In genomic region chr9:43842921-43843577, GRCm38 (mm10) we compare ENCODE assay signal across 9 mouse cellular contexts.
DNase-seq lines count a peak whose midpoint lies in the region; ATAC-seq and TF ChIP-seq lines count a peak whose summit lies in the region.
"Had no signal": no experiment of that assay in that cellular context is flagged by ENCODE, and none has a peak within 500 bp of the region (broad histone marks: within the 10 kb centered on the region; RNA-seq: fewer than 3 reads in every experiment).

No protein-coding gene starts in this region.

- no peak for DNase-seq in forebrain, embryonic 10.5 days (ENCODE audit: extremely low spot score, low spot score)
- DNase-seq in forebrain, postnatal 0 days, result no peak
- no peak for DNase-seq in forebrain, embryonic 11.5 days (ENCODE audit: low spot score)
- DNase-seq in limb, embryonic 14.5 days (ENCODE audit: low spot score), result peak; percentile 27
- DNase-seq in neural tube, embryonic 11.5 days (ENCODE audit: low spot score), result peak; percentile 52
- no peak for DNase-seq in T-cell, adult 2 months (ENCODE audit: low spot score)
- no peak for DNase-seq in cerebellum, adult 9-10 months
- DNase-seq in kidney, postnatal 36 days, result no peak
- DNase-seq: gastrocnemius, adult 2 months had no signal

- 7% methylated on average over 8 of the region's 8 CpGs for WGBS in forebrain, embryonic 10.5 days
- WGBS in forebrain, postnatal 0 days, result 13% methylated on average over 6 of the region's 8 CpGs
- 8% methylated on average over 6 of the region's 8 CpGs for WGBS in forebrain, embryonic 11.5 days
- WGBS in limb, embryonic 14.5 days, result 5% methylated on average over 6 of the region's 8 CpGs
- WGBS in neural tube, embryonic 11.5 days, result 0% methylated on average over 7 of the region's 8 CpGs

- no peak overlapping the region for H3K4me2 ChIP-seq in forebrain, postnatal 0 days (ENCODE audit: low read depth)
- H3K4me2 ChIP-seq in forebrain, embryonic 11.5 days (ENCODE audit: low read depth, low read length, severe bottlenecking), result 0 out of 2 replicates have a peak overlapping the region, but pooled peaks have one; percentile 18
- no peak overlapping the region for H3K4me2 ChIP-seq in limb, embryonic 14.5 days (replicated peaks; ENCODE audit: low read depth, low read length, severe bottlenecking)
- H3K4me2 ChIP-seq in neural tube, embryonic 11.5 days (ENCODE audit: low read depth), result peak overlapping the region; percentile 12; the same call in 1 of the 2 replicates

- H3K9ac ChIP-seq in forebrain, postnatal 0 days, result no peak overlapping the region
- no peak overlapping the region for H3K9ac ChIP-seq in forebrain, embryonic 11.5 days (ENCODE audit: low read length)
- no peak overlapping the region for H3K9ac ChIP-seq in limb, embryonic 14.5 days (ENCODE audit: low read depth, low read length, severe bottlenecking)
- peak overlapping the region; percentile 24; the same call in 1 of the 2 replicates for H3K9ac ChIP-seq in neural tube, embryonic 11.5 days (ENCODE audit: low read length)

- peaks cover 55% of the 10 kb centered on the region for H3K4me1 ChIP-seq in forebrain, embryonic 10.5 days
- peaks cover 5% of the 10 kb centered on the region; the same call in 1 of the 2 replicates for H3K4me1 ChIP-seq in forebrain, postnatal 0 days (ENCODE audit: insufficient read depth)
- H3K4me1 ChIP-seq in forebrain, embryonic 11.5 days (replicated peaks; ENCODE audit: control insufficient read depth, insufficient read depth, low read length), result peaks cover 12% of the 10 kb centered on the region; the same call in 1 of the 2 replicates
- H3K4me1 ChIP-seq in limb, embryonic 14.5 days (ENCODE audit: control insufficient read depth, insufficient read depth, low read length), result peaks cover 10% of the 10 kb centered on the region; the same call in 1 of the 2 replicates
- peaks cover 18% of the 10 kb centered on the region; the same call in 1 of the 2 replicates for H3K4me1 ChIP-seq in neural tube, embryonic 11.5 days (ENCODE audit: control insufficient read depth, insufficient read depth, low read length)

- H3K4me3 ChIP-seq in forebrain, embryonic 10.5 days, result peak overlapping the region; percentile 1; the same call in 1 of the 2 replicates
- H3K4me3 ChIP-seq in forebrain, postnatal 0 days (ENCODE audit: low read depth, low read length), result no peak overlapping the region
- no peak overlapping the region for H3K4me3 ChIP-seq in forebrain, embryonic 11.5 days (ENCODE audit: low read depth, low read length)
- H3K4me3 ChIP-seq in limb, embryonic 14.5 days (replicated peaks; ENCODE audit: low read length), result no peak overlapping the region
- H3K4me3 ChIP-seq in neural tube, embryonic 11.5 days (ENCODE audit: low read depth, low read length), result no peak overlapping the region
- H3K4me3 ChIP-seq: gastrocnemius, adult 2 months had no signal

- H3K9me3 ChIP-seq in forebrain, embryonic 10.5 days, result no peaks in the 10 kb centered on the region
- H3K9me3 ChIP-seq in forebrain, postnatal 0 days (ENCODE audit: low read length), result no peaks in the 10 kb centered on the region
- no peaks in the 10 kb centered on the region for H3K9me3 ChIP-seq in forebrain, embryonic 11.5 days (ENCODE audit: control insufficient read depth, low read length)
- H3K9me3 ChIP-seq in limb, embryonic 14.5 days (ENCODE audit: control insufficient read depth, low read length), result no peaks in the 10 kb centered on the region
- H3K9me3 ChIP-seq in neural tube, embryonic 11.5 days (ENCODE audit: control insufficient read depth, low read length), result no peaks in the 10 kb centered on the region

- peak overlapping the region; percentile 70 for H3K27ac ChIP-seq in forebrain, embryonic 10.5 days
- no peak overlapping the region for H3K27ac ChIP-seq in forebrain, postnatal 0 days (ENCODE audit: low read depth, low read length)
- H3K27ac ChIP-seq in forebrain, embryonic 11.5 days (ENCODE audit: low read depth, low read length), result no peak overlapping the region
- no peak overlapping the region for H3K27ac ChIP-seq in limb, embryonic 14.5 days (replicated peaks; ENCODE audit: low read depth, low read length)
- H3K27ac ChIP-seq in neural tube, embryonic 11.5 days (ENCODE audit: low read depth, low read length), result 0 out of 2 replicates have a peak overlapping the region, but pooled peaks have one; percentile 29
- H3K27ac ChIP-seq: gastrocnemius, adult 2 months had no signal

- no peaks in the 10 kb centered on the region for H3K36me3 ChIP-seq in forebrain, embryonic 10.5 days (replicated peaks)
- no peaks in the 10 kb centered on the region for H3K36me3 ChIP-seq in forebrain, postnatal 0 days (ENCODE audit: insufficient read depth)
- H3K36me3 ChIP-seq in forebrain, embryonic 11.5 days (ENCODE audit: control insufficient read depth, insufficient read depth, low read length), result no peaks in the 10 kb centered on the region
- no peaks in the 10 kb centered on the region for H3K36me3 ChIP-seq in limb, embryonic 14.5 days (ENCODE audit: control insufficient read depth, insufficient read depth, low read length)
- H3K36me3 ChIP-seq in neural tube, embryonic 11.5 days (ENCODE audit: control insufficient read depth, insufficient read depth, low read length), result no peaks in the 10 kb centered on the region

- no peak for TF ChIP-seq CTCF in forebrain, postnatal 0 days (IDR thresholded peaks at IDR 0.05; ENCODE audit: low read depth)

- ATAC-seq in forebrain, postnatal 0 days, result no peak
- ATAC-seq in forebrain, embryonic 11.5 days (replicated peaks; ENCODE audit: low FRiP score), result peak; percentile 67
- ATAC-seq in limb, embryonic 14.5 days (ENCODE audit: low FRiP score, low read depth), result peak; percentile 53
- peak; percentile 63 for ATAC-seq in neural tube, embryonic 11.5 days (ENCODE audit: insufficient read depth, low FRiP score, low TSS enrichment)

- no peak for TF ChIP-seq POLR2A in limb, embryonic 14.5 days (IDR thresholded peaks at IDR 0.05; ENCODE audit: borderline replicate concordance, extremely low read depth, insufficient read depth, insufficient read length)

- peaks cover 73% of the 10 kb centered on the region for H3K27me3 ChIP-seq in forebrain, embryonic 10.5 days (ENCODE audit: poor library complexity, severe bottlenecking)
- no peaks in the 10 kb centered on the region for H3K27me3 ChIP-seq in forebrain, postnatal 0 days (ENCODE audit: insufficient read depth, low read length)
- peaks cover 3% of the 10 kb centered on the region for H3K27me3 ChIP-seq in forebrain, embryonic 11.5 days (ENCODE audit: control insufficient read depth, insufficient read depth, low read length)
- peaks cover 5% of the 10 kb centered on the region; the same call in 1 of the 2 replicates for H3K27me3 ChIP-seq in limb, embryonic 14.5 days (ENCODE audit: control insufficient read depth, insufficient read depth, low read length)
- H3K27me3 ChIP-seq in neural tube, embryonic 11.5 days (ENCODE audit: control insufficient read depth, insufficient read depth, low read length), result peaks cover 3% of the 10 kb centered on the region; the same call in 1 of the 2 replicates

Comparison
In these comparisons a context has a peak if more than half of its experiments do, and no peak if none do; other contexts are left out.
1. H3K27ac ChIP-seq: peak in forebrain, embryonic 10.5 days (single experiment) and neural tube, embryonic 11.5 days (single experiment); none in forebrain, postnatal 0 days (single experiment), forebrain, embryonic 11.5 days (single experiment) and limb, embryonic 14.5 days (single experiment).
2. H3K4me2 ChIP-seq: peak in forebrain, embryonic 11.5 days (single experiment) and neural tube, embryonic 11.5 days (single experiment); none in forebrain, postnatal 0 days (single experiment) and limb, embryonic 14.5 days (single experiment).
3. DNase-seq: peak in limb, embryonic 14.5 days (single experiment) and neural tube, embryonic 11.5 days (single experiment); none in forebrain, embryonic 10.5 days (single experiment), forebrain, postnatal 0 days (single experiment), forebrain, embryonic 11.5 days (single experiment), T-cell, adult 2 months (single experiment), cerebellum, adult 9-10 months (single experiment) and kidney, postnatal 36 days (0 of 2).